Mouse (Mus musculus) heart, embryonic 12.5 days (tissue): ENCODE measurements around the gene Gm44965. TPM values are rescaled to one million over a fixed set of nuclear protein-coding genes. Genes with fewer than 3 reads are reported as not detected.

Experiments used
- ATAC-seq: fragments of 200-750 bp; cut with Nextera tagmentation; 2 replicates; pipeline ENCODE4 v1.8.0; 2017; ENCODE audit warnings: moderate TSS enrichment, moderate library complexity; ENCODE audit not compliant: insufficient number of reproducible peaks, low FRiP score
- H3K27ac ChIP-seq: fragments of 300-500 bp; sonication (generic); 2 replicates; pipeline ENCODE4 v1.5.1; 2016; ENCODE audit warnings: mild to moderate bottlenecking, moderate library complexity; ENCODE audit not compliant: poor library complexity, severe bottlenecking
- H3K27me3 ChIP-seq: fragments of 300-500 bp; sonication (generic); replicated peaks from 2 replicates; pipeline ENCODE4 v1.6.1; 2016; ENCODE audit warnings: mild to moderate bottlenecking, moderate library complexity
- H3K36me3 ChIP-seq: fragments of 300-500 bp; sonication (generic); 2 replicates; pipeline ENCODE4 v1.6.1; 2016; ENCODE audit warnings: mild to moderate bottlenecking, moderate library complexity
- H3K4me1 ChIP-seq: fragments of 300-500 bp; sonication (generic); replicated peaks from 2 replicates; pipeline ENCODE4 v1.6.1; 2016; ENCODE audit warnings: mild to moderate bottlenecking
- H3K4me2 ChIP-seq: fragments of 300-500 bp; sonication (generic); 2 replicates; pipeline ENCODE4 v1.6.1; 2016; ENCODE audit warnings: mild to moderate bottlenecking, moderate library complexity
- H3K4me3 ChIP-seq: fragments of 300-500 bp; sonication (generic); 2 replicates; pipeline ENCODE4 v1.5.1; 2016; ENCODE audit warnings: mild to moderate bottlenecking
- H3K9ac ChIP-seq: fragments of 300-500 bp; sonication (generic); 2 replicates; pipeline ENCODE4 v1.6.1; 2016; ENCODE audit warnings: mild to moderate bottlenecking, moderate library complexity
- H3K9me3 ChIP-seq: fragments of 300-500 bp; sonication (generic); replicated peaks from 2 replicates; pipeline ENCODE4 v1.6.1; 2016; ENCODE audit warnings: mild to moderate bottlenecking, moderate library complexity
- polyA plus RNA-seq: library from polyadenylated mRNA; unstranded; fragments of >200 nt; fragmentation: Nextera tagmentation; extraction: Ambion mirVana; gene quantifications from 2 replicates; pipeline ENCODE4 v1.2.1, GENCODE M21; 2016

Gene Gm44965
- polyA plus RNA-seq, 1 experiment from 2014 or later: not detected

- Histone ChIP-seq H3K27me3 (no peaks in the 10 kb centered on the region), H3K9ac (no peak overlapping the region), H3K4me3 (no peak overlapping the region), H3K27ac (no peak overlapping the region), H3K9me3 (no peaks in the 10 kb centered on the region), H3K36me3 (no peaks in the 10 kb centered on the region), H3K4me1 (no peaks in the 10 kb centered on the region), H3K4me2 (no peak overlapping the region)
- ATAC-seq: no peak
These were observed 74.3 kb downstream of the Gm44965 start for GRCm38 (mm10) chr6:48668022-48668421.

Other genes with a start within 250 kb of the Gm44965 start
- gene Krba1, start 198.4 kb upstream of the Gm44965 start, polyA plus RNA-seq: 21.2 and 21.8 TPM in 2 replicates
- gene Zfp467, start 148.1 kb upstream of the Gm44965 start, polyA plus RNA-seq: 17.1 and 20.4 TPM in 2 replicates
- gene Sspo, start 145.7 kb upstream of the Gm44965 start, polyA plus RNA-seq: 0.61 and 0.64 TPM in 2 replicates
- 20.4 and 20.5 TPM in 2 replicates for gene Atp6v0e2, start 56.3 kb upstream of the Gm44965 start, polyA plus RNA-seq
- 8.6 and 9.1 TPM in 2 replicates for gene Lrrc61, start 39.1 kb upstream of the Gm44965 start, polyA plus RNA-seq
- gene Rarres2, start 21.2 kb upstream of the Gm44965 start, polyA plus RNA-seq: 24.7 and 26.4 TPM in 2 replicates
- 1.5 TPM in 1 of 2 replicates, not detected in the other for gene Gm45021, start 4.3 kb upstream of the Gm44965 start, polyA plus RNA-seq
- 32.1 and 32.7 TPM in 2 replicates for gene Repin1, start 58 bp upstream of the Gm44965 start, polyA plus RNA-seq
- gene Zfp775, start 8.1 kb downstream of the Gm44965 start, polyA plus RNA-seq: 5.6 and 5.8 TPM in 2 replicates
- 1.3 TPM in 2 replicates for gene AI854703, start 32.8 kb downstream of the Gm44965 start, polyA plus RNA-seq
- gene Gimap8, start 53.3 kb downstream of the Gm44965 start, polyA plus RNA-seq: 0.90 and 1.2 TPM in 2 replicates
- gene Gimap9, start 82.2 kb downstream of the Gm44965 start, polyA plus RNA-seq: 8.7 and 9.4 TPM in 2 replicates
- 9.9 and 10.7 TPM in 2 replicates for gene Gimap4, start 90.6 kb downstream of the Gm44965 start, polyA plus RNA-seq
- 28.7 and 28.8 TPM in 2 replicates for gene Gimap6, start 114.3 kb downstream of the Gm44965 start, polyA plus RNA-seq
- gene Gm28053, start 124.7 kb downstream of the Gm44965 start, polyA plus RNA-seq: 2.4 and 3.6 TPM in 2 replicates
- not detected in 2 replicates for gene Gimap7, start 124.7 kb downstream of the Gm44965 start, polyA plus RNA-seq
- gene Gimap1, start 145.1 kb downstream of the Gm44965 start, polyA plus RNA-seq: 20.0 and 21.3 TPM in 2 replicates
- 5.3 and 6.9 TPM in 2 replicates for gene Gimap5, start 152.3 kb downstream of the Gm44965 start, polyA plus RNA-seq
- gene Gimap3, start 176.9 kb downstream of the Gm44965 start, polyA plus RNA-seq: not detected in 2 replicates
- 80.3 and 81.7 TPM in 2 replicates for gene Tmem176a, start 247.0 kb downstream of the Gm44965 start, polyA plus RNA-seq
- gene Tmem176b, start 247.6 kb downstream of the Gm44965 start, polyA plus RNA-seq: 226 and 236 TPM in 2 replicates